Mouse (Mus musculus): ENCODE data around the gene Daglb. TPM values are rescaled to one million over a fixed set of nuclear protein-coding genes. Genes with fewer than 3 reads are reported as not detected.

Daglb gene
- polyA plus RNA-seq, 1 experiment from 2014 or later = 5.5 TPM

DNA sequence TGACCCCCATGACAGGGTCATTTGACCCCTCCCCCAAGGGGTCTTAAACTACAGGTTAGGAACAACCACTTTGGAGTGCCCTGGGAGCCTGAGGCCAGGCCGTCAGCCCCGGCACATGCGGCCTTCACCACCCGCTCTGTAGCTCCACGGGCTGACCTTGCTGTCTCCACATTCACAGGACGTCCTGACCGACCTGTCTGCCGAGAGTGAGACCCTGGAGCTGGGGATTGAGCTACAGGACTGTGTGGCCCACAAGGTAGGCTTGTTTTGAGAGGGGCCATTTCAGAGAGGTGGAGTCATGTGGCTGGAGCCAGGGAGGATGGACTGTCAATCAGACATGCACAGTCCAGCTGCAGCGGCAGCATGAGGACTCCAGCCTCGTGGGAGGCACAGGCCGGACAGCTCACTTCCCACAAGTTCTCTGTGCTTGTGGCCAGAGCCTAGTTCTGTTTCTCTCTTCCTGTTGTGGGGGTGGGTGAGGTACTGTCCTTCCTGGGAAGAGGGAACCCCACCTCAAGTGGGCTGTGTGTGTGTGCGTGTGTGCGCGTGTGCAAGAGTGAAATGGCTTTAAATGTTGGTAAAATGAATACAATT is 25.5 kb downstream of the Daglb start:
- ATAC-seq (ENCODE audit: low FRiP score, low TSS enrichment) = no peak
- H3K9ac ChIP-seq (ENCODE audit: low read length) = no peak overlapping the region
- 85% methylated on average over 14 of the region's 14 CpGs for WGBS

DNA sequence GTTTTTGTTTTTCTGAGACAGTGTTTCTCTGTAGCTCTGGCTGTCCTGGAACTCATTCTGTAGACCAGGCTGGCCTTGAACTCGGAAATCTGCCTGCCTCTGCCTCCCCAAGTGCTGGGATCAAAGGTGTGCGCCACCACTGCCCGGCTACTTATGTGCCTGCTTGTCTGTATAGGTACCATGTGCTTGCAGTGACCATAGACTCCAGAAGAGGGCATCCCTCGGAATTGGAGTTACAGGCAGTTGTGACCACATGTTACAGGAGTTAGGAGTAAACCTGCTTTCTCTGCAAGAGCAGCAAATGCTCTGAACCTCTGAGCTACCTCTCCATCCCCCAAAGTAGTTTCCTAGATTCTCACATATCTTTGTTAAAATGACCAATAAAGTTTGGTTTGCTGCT is 27.4 kb downstream of the Daglb start:
- DNase-seq (ENCODE audit: low spot score) (no peak), ATAC-seq (ENCODE audit: low FRiP score, low TSS enrichment) (no peak)
- 92% methylated on average over 4 of the region's 4 CpGs for WGBS
- Histone ChIP-seq H3K9me3 (ENCODE audit: control insufficient read depth, low read length) (no peaks in the 10 kb centered on the region), H3K36me3 (ENCODE audit: control insufficient read depth, insufficient read depth, low read length) (peaks cover 10% of the 10 kb centered on the region; the same call in 1 of the 2 replicates), H3K9ac (ENCODE audit: low read length) (no peak overlapping the region), H3K4me1 (replicated peaks; ENCODE audit: control insufficient read depth, insufficient read depth) (no peaks in the 10 kb centered on the region), H3K4me3 (ENCODE audit: low read depth, low read length) (no peak overlapping the region), H3K27ac (replicated peaks) (no peak overlapping the region), H3K27me3 (ENCODE audit: control insufficient read depth, insufficient read depth, low read length) (no peaks in the 10 kb centered on the region), H3K4me2 (replicated peaks; ENCODE audit: low read depth) (no peak overlapping the region)
- TF ChIP-seq EP300 (optimal IDR thresholded peaks at IDR 0.05) (no peak), CTCF (IDR thresholded peaks at IDR 0.05; ENCODE audit: low read depth) (peak; percentile 38)

More for the DNA sequence above, 25.5 kb downstream of the Daglb start:
- Histone ChIP-seq H3K36me3 (ENCODE audit: control insufficient read depth, insufficient read depth, low read length) (peaks cover 10% of the 10 kb centered on the region; the same call in 1 of the 2 replicates), H3K9me3 (ENCODE audit: control insufficient read depth, low read length) (no peaks in the 10 kb centered on the region), H3K4me3 (ENCODE audit: low read depth, low read length) (no peak overlapping the region), H3K4me1 (replicated peaks; ENCODE audit: control insufficient read depth, insufficient read depth) (no peaks in the 10 kb centered on the region), H3K27ac (replicated peaks) (no peak overlapping the region), H3K27me3 (ENCODE audit: control insufficient read depth, insufficient read depth, low read length) (no peaks in the 10 kb centered on the region), H3K4me2 (replicated peaks; ENCODE audit: low read depth) (no peak overlapping the region)
- TF ChIP-seq EP300 (optimal IDR thresholded peaks at IDR 0.05) (no peak), CTCF (IDR thresholded peaks at IDR 0.05; ENCODE audit: low read depth) (no peak)
- no peak for DNase-seq (ENCODE audit: low spot score)

GRCm38 (mm10) chr5:143493163-143493562 is 28.8 kb downstream of the Daglb start:
- Histone ChIP-seq H3K27me3 (ENCODE audit: control insufficient read depth, insufficient read depth, low read length) (no peaks in the 10 kb centered on the region), H3K9ac (ENCODE audit: low read length) (no peak overlapping the region), H3K4me3 (ENCODE audit: low read depth, low read length) (no peak overlapping the region), H3K4me1 (replicated peaks; ENCODE audit: control insufficient read depth, insufficient read depth) (no peaks in the 10 kb centered on the region), H3K9me3 (ENCODE audit: control insufficient read depth, low read length) (no peaks in the 10 kb centered on the region), H3K36me3 (ENCODE audit: control insufficient read depth, insufficient read depth, low read length) (0 out of 2 replicates have a peak, but pooled peaks cover 6% of the 10 kb centered on the region), H3K27ac (replicated peaks) (no peak overlapping the region), H3K4me2 (replicated peaks; ENCODE audit: low read depth) (no peak overlapping the region)
- DNase-seq (ENCODE audit: low spot score) (no peak), ATAC-seq (ENCODE audit: low FRiP score, low TSS enrichment) (no peak)
- TF ChIP-seq CTCF (IDR thresholded peaks at IDR 0.05; ENCODE audit: low read depth) (no peak), EP300 (optimal IDR thresholded peaks at IDR 0.05) (no peak)
- WGBS = 79% methylated on average over 8 of the region's 10 CpGs

GRCm38 (mm10) chr5:143495708-143496107 is 31.3 kb downstream of the Daglb start:
- Histone ChIP-seq H3K9me3 (ENCODE audit: control insufficient read depth, low read length) (no peaks in the 10 kb centered on the region), H3K4me2 (replicated peaks; ENCODE audit: low read depth) (no peak overlapping the region), H3K27me3 (ENCODE audit: control insufficient read depth, insufficient read depth, low read length) (no peaks in the 10 kb centered on the region), H3K9ac (ENCODE audit: low read length) (no peak overlapping the region), H3K36me3 (ENCODE audit: control insufficient read depth, insufficient read depth, low read length) (0 out of 2 replicates have a peak, but pooled peaks cover 4% of the 10 kb centered on the region), H3K27ac (replicated peaks) (no peak overlapping the region), H3K4me3 (ENCODE audit: low read depth, low read length) (no peak overlapping the region), H3K4me1 (replicated peaks; ENCODE audit: control insufficient read depth, insufficient read depth) (no peaks in the 10 kb centered on the region)
- ATAC-seq (ENCODE audit: low FRiP score, low TSS enrichment) (no peak), DNase-seq (ENCODE audit: low spot score) (no peak)
- WGBS = 95% methylated on average over 6 of the region's 6 CpGs
- no peak for TF ChIP-seq EP300 (optimal IDR thresholded peaks at IDR 0.05)
- TF ChIP-seq CTCF (IDR thresholded peaks at IDR 0.05; ENCODE audit: low read depth) = no peak

DNA sequence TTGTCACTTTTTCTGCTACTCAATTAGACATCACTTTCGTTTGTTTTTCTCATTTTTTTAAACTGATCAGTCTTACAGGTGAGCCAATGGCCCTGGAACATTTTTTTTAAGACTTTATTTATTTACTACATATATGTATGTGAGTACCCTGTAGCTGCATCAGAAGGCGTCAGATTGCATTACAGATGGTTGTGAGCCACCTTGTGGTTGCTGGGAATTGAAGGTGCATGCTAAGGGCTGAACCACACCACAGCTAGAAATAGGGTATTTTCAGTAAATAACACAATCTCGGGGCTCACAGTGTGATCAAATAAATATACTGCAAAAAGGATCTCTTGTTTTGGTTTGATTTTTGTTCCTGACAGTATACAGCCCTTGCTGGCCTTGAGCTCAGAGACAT is 33.1 kb downstream of the Daglb start:
- TF ChIP-seq CTCF (IDR thresholded peaks at IDR 0.05; ENCODE audit: low read depth) = peak; percentile 50
- no peak for TF ChIP-seq EP300 (optimal IDR thresholded peaks at IDR 0.05)

GRCm38 (mm10) chr5:143499197-143499596 is 34.8 kb downstream of the Daglb start:
- DNase-seq (ENCODE audit: low spot score) (no peak), ATAC-seq (ENCODE audit: low FRiP score, low TSS enrichment) (no peak)
- Histone ChIP-seq H3K9ac (ENCODE audit: low read length) (no peak overlapping the region), H3K9me3 (ENCODE audit: control insufficient read depth, low read length) (no peaks in the 10 kb centered on the region), H3K4me3 (ENCODE audit: low read depth, low read length) (no peak overlapping the region), H3K4me1 (replicated peaks; ENCODE audit: control insufficient read depth, insufficient read depth) (no peaks in the 10 kb centered on the region), H3K27ac (replicated peaks) (no peak overlapping the region), H3K27me3 (ENCODE audit: control insufficient read depth, insufficient read depth, low read length) (no peaks in the 10 kb centered on the region), H3K36me3 (ENCODE audit: control insufficient read depth, insufficient read depth, low read length) (peaks cover 7% of the 10 kb centered on the region; the same call in 1 of the 2 replicates), H3K4me2 (replicated peaks; ENCODE audit: low read depth) (no peak overlapping the region)
- WGBS = 89% methylated on average over 7 of the region's 7 CpGs
- TF ChIP-seq CTCF (IDR thresholded peaks at IDR 0.05; ENCODE audit: low read depth) (no peak), EP300 (optimal IDR thresholded peaks at IDR 0.05) (no peak)

More for the DNA sequence above, 33.1 kb downstream of the Daglb start:
- no peaks in the 10 kb centered on the region for H3K4me1 ChIP-seq (replicated peaks; ENCODE audit: control insufficient read depth, insufficient read depth)
- 80% methylated on average over 3 of the region's 3 CpGs for whole genome bisulfite sequencing
- H3K36me3 ChIP-seq (ENCODE audit: control insufficient read depth, insufficient read depth, low read length) = 0 out of 2 replicates have a peak, but pooled peaks cover 4% of the 10 kb centered on the region
- DNase-seq (ENCODE audit: low spot score) (no peak), ATAC-seq (ENCODE audit: low FRiP score, low TSS enrichment) (no peak)
- no peak overlapping the region for H3K27ac ChIP-seq (replicated peaks)
- no peak overlapping the region for H3K9ac ChIP-seq (ENCODE audit: low read length)
- no peaks in the 10 kb centered on the region for H3K27me3 ChIP-seq (ENCODE audit: control insufficient read depth, insufficient read depth, low read length)
- H3K4me2 ChIP-seq (replicated peaks; ENCODE audit: low read depth) = no peak overlapping the region
- H3K9me3 ChIP-seq (ENCODE audit: control insufficient read depth, low read length) = no peaks in the 10 kb centered on the region
- H3K4me3 ChIP-seq (ENCODE audit: low read depth, low read length) = no peak overlapping the region

Data from stomach, postnatal 0 days (tissue).